Mouse (Mus musculus): Measurements from ENCODE around the gene Aggf1. TPM values are rescaled to one million over a fixed set of nuclear protein-coding genes. Genes with fewer than 3 reads are reported as not detected.

The Aggf1 gene
- polyA plus RNA-seq (2014; fragmentation: Illumina TruSeq; extraction: RNeasy Lipid Tissue Mini Kit (QIAGEN cat#74804); ENCODE audit: low read depth, low replicate concordance), result 38.2 TPM

GRCm38 (mm10) chr13:95374701-95375553, at the start of gene Aggf1:
Gene Aggf1, minus strand, starts transcription at chr13:95375352.

GRCm38 (mm10) chr13:95323400-95323799, 51.8 kb downstream of the Aggf1 start, which contains the start of gene Zbed3:
Gene Zbed3, plus strand, starts transcription at chr13:95323612.

Other genes with a start within 250 kb of the Aggf1 start
- 146 TPM for gene Pde8b, start 125.0 kb downstream of the Aggf1 start, polyA plus RNA-seq (2014; fragmentation: Illumina TruSeq; extraction: RNeasy Lipid Tissue Mini Kit (QIAGEN cat#74804); ENCODE audit: low read depth, low replicate concordance)
- 18.5 TPM for gene Zbed3, start 51.7 kb downstream of the Aggf1 start, polyA plus RNA-seq (2014; fragmentation: Illumina TruSeq; extraction: RNeasy Lipid Tissue Mini Kit (QIAGEN cat#74804); ENCODE audit: low read depth, low replicate concordance)
- gene Crhbp, start 69.6 kb upstream of the Aggf1 start, polyA plus RNA-seq (2014; fragmentation: Illumina TruSeq; extraction: RNeasy Lipid Tissue Mini Kit (QIAGEN cat#74804); ENCODE audit: low read depth, low replicate concordance), result not detected
- not detected for gene S100z, start 103.4 kb upstream of the Aggf1 start, polyA plus RNA-seq (2014; fragmentation: Illumina TruSeq; extraction: RNeasy Lipid Tissue Mini Kit (QIAGEN cat#74804); ENCODE audit: low read depth, low replicate concordance)
- not detected for gene F2rl1, start 149.9 kb upstream of the Aggf1 start, polyA plus RNA-seq (2014; fragmentation: Illumina TruSeq; extraction: RNeasy Lipid Tissue Mini Kit (QIAGEN cat#74804); ENCODE audit: low read depth, low replicate concordance)
- 491 TPM for gene F2r, start 243.1 kb upstream of the Aggf1 start, polyA plus RNA-seq (2014; fragmentation: Illumina TruSeq; extraction: RNeasy Lipid Tissue Mini Kit (QIAGEN cat#74804); ENCODE audit: low read depth, low replicate concordance)

Measured in adrenal gland, adult 10 weeks (tissue).